Mouse (Mus musculus) cerebellum, adult 9-11 months (tissue): Measurements from ENCODE around the gene Hoxb8.

Experiments used
- DNase-seq: peaks from one replicate; pipeline ENCODE4 v3.0.0; 2022

The Hoxb8 gene

DNA sequence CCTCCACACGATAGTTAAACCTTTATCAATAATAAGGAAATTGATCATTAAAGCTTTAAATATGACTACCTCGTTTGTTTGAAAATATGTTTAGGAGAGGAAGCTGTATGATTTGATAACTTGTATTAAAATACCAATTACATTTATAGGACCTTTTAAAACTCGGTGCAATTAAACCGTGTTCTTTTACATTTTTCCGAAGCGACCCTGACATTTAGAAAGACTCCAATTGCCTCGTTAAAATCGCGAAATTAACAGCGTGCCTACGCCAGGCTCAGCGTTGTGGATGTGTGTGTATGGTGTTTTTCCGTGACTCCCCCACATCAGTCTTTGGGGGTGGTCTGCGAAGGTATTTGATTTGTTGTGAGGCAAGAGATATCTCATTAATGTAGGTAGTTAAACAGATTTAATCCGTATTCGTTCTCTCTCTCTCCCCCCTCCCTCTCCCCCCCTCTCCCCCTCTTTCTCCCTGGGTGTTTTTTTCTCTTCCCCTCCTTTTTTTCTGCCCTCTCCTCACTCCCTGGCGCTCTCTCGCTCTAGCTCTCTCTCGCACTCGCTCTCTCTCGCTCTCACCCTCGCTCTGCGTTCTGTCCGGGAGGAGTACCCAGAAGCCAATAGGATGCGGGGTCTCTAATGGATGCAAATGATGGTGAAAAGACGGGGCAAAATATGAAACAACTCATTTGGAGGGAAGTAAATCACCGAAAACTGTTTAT lies at the start of gene Hoxb8:
Gene Hoxb8, plus strand, starts transcription at position 51 of the 716 bp plus-strand sequence.
- no peak for DNase-seq

DNA sequence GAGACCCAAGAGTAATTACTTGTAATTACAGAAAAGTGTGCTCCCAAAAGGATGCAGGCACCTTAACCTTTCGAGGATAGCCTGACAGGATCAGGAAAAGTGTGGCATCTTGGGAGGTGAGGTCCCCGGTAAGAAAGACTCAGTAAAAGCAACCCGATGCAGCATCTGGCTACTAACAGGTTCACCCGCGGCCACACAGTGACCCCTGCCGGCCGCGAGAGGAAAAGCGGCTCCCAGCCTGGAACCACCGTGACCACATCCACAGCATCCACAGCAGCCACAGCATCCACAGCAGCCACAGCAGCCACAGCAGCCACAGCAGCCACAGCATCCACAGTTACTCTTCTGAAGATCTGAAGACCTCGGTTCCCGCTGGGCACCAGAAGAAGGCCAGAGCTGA lies 46.8 kb upstream of the Hoxb8 start:
- no peak for DNase-seq

GRCm38 (mm10) chr11:96240211-96240610 lies 41.5 kb upstream of the Hoxb8 start:
- DNase-seq, result no peak

GRCm38 (mm10) chr11:96250901-96251300 lies 30.8 kb upstream of the Hoxb8 start:
- DNase-seq, result no peak

- DNase-seq, result no peak
These were observed 30.1 kb upstream of the Hoxb8 start for GRCm38 (mm10) chr11:96251480-96252031.

DNA sequence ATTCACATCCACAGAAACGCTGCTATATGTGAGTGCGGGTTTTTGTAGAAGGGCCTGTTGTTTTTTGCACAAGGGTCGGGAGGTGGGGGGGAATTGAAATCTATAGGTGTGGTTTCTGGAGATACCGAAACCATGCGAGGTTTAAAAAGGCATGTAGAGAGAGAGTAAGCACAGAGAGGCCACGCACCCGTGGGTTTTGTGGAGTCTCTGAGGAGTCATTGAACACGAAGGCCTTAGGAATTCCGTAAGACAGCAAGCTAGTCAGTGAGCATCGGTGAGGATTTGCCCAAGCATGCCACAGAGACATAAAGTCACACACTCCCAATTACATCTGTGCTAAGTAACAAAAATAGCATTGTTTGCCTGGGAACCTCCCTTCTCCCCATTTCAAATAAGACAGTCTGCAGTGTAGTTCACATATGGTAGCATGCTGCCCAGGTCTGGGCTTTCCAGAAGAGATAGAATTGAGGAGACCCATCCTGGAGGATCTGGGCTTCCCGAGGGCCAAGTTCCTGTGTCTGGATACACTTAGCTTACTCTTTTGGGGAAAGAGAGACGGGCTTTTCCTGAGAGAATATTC lies 29.1 kb upstream of the Hoxb8 start:
- no peak for DNase-seq

DNA sequence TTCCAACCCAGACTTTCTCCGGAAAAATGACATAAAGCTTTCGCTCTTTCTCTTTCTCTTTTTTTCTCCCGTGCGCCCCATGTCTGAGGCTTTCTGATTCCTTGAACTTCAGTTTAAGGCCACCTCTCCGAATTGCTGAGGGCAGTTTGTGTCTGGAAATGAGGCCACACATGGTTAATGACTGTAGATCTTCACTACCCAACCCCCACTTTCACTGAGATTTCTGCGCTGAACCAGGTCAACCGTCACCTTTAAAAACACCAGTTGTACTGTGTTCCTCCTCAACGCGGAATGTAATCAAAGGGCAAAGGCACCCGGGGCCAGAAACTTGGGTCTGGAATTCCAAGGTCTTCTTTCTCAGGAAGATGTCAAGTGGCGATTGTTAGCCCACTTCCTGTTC lies 27.5 kb upstream of the Hoxb8 start:
- DNase-seq, result no peak

GRCm38 (mm10) chr11:96255111-96255995 lies 26.4 kb upstream of the Hoxb8 start:
- no peak for DNase-seq

GRCm38 (mm10) chr11:96255996-96256445 lies 25.7 kb upstream of the Hoxb8 start:
- no peak for DNase-seq

DNA sequence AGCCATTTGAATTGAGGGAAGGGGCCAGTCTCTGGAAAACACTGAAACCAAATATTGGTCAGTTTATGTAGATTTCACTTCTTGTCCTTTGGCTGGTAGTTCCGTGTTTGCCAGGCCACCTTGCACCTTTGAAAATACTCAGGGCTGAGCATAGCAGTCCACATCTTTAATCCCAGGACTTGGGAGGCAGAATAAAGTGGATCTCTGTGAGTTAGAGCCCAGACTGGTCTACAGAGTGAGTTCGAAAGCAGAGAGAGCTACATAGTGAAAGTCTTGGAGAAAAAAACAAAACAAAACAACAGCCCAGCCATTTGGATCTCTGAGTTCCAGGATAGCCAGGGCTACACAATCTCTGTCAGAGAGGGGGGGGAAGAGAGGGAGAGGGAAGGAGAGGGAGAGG lies 24.6 kb upstream of the Hoxb8 start:
- DNase-seq, result no peak

GRCm38 (mm10) chr11:96259038-96259437 lies 22.7 kb upstream of the Hoxb8 start:
- DNase-seq, result no peak

DNA sequence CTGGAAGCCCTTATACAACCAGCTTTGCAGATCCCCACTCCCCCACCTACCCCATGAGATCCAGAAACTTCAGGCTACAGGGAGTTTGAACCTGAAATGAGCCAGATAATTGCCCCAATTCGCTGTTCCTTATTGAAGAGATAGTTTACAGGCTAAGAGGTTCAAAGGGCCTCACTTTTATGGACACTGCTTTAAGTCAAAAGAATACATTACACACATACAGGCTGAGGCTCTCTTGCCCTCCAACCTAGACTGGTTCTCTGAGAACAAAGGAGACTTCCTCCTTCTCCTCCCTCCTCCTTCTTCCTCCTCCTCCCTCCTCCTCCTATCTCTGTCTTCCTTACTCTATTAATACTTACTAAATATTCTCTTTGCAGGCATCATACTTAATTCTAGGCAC lies 22.2 kb upstream of the Hoxb8 start:
- DNase-seq, result no peak

DNA sequence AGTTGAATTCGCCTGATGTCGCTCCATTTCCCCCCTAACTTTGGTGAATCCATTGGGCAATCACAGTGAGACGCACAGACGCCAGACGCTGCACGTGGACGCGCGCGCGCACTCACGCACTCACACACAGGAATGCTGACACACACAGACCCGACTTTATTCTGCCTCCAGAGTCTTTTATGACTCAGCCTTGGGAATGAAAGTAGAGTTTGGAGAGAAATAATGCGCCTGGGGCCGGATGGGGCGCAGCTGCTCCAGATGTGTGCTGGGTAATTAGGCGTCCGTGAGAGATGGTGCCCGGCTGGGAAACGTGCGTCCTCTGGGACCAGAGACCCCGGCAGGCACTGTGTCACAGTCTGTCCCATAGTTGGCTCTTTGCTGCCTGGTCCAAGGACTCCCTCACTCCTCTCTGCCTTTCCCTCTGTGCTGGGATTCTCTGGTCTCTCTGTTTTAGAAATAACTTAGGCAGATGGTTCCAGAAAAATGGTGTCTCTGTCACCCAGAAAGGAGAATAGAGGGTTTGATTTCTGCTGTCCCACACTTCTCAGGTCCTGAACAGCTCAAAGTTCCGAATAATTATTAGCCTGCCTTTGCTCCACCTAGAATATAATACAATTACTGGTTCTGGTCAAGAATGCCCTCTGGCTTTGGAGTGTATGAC lies 21.3 kb upstream of the Hoxb8 start:
- DNase-seq, result no peak

DNA sequence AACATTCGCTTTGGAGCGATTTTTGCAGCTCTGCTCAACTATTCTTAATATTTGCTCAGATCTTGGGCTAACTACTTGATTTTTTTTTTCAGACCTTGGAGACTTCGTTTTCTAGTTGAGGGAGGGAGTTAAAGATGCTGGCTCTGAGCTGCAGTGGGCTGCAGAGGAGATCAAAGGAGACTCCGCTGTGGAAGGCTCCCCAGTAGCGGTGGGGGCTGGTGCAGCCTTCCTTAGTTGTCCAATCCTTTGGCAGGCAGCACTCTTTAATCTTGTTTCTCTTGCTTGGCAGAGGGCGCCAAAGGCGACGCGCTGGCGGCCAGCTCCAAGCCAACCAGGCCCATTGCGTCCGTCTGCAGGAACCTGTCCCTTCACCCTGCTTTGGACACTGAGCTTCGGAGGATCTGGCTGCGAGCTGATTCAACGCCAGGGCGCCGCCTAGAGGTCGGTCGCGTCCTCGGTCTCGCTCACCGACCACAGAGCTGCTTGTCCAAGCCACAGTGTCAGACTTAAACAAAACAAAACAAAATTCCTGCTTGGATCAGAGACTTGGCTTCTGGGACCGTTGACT lies 20.3 kb upstream of the Hoxb8 start:
- DNase-seq, result no peak

DNA sequence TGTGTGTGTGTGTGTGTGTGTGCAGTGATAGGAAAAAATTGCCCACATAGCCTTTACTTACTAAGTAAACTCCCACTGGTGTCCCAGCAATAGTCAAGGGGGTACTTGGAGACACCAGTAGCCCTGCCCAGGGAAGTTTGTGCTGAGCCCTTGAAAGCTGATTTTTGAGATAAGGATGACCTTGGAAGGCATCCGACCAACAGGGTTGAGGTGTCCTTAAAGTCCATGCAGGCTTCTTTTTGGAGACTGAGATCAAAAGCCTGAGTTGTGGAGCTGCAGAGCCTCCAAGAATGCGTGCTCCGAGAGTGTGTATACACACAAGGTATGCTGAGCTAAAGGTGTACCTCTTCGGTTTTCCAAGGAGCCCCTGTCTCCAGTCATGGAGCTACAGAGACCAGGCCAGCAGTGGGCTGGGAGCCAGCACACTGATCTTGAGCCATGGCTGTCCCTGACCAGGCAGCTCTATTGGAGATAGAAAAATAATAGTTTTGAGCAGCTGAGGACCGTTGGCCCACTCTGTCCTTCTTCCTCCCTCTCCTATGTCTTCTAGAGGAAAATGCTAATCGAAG lies 19.4 kb upstream of the Hoxb8 start:
- no peak for DNase-seq

DNA sequence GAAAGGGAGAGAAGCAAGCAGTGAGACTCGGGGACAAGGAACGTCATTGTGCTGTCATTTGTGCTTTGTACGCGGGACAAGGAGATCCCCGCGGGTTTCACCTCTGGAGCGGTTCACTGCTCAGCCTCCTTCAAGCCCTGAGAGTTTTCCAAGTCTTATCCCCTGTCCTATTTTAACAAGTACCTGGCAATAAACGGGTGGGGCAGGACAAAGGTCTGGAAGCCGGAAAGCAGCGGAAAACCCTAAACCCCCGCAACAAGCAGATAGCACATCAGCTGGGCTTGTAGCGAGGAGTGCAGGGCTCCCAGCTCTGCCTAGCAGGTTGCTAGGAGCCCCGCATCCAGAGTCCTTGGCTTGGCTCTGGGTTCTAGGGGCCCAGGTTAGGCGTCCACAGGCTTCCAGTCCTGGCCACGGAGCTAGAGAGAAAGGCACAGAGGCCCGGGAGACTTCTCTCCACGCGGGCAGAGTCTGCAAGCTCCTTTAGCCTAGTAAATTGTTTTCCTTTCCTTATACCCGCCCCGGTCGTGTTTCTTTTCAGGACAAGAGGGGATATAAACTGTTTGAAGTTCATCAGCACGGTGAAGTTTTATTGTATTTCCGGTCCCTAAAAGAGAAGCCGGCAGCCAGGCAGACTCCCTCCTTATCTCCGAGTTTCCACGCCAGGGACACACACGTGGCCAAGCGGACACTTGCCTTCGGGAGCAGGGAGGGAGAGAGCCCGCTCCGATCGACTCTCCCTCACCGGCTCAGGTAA lies 17.9 kb upstream of the Hoxb8 start:
- DNase-seq, result no peak

DNA sequence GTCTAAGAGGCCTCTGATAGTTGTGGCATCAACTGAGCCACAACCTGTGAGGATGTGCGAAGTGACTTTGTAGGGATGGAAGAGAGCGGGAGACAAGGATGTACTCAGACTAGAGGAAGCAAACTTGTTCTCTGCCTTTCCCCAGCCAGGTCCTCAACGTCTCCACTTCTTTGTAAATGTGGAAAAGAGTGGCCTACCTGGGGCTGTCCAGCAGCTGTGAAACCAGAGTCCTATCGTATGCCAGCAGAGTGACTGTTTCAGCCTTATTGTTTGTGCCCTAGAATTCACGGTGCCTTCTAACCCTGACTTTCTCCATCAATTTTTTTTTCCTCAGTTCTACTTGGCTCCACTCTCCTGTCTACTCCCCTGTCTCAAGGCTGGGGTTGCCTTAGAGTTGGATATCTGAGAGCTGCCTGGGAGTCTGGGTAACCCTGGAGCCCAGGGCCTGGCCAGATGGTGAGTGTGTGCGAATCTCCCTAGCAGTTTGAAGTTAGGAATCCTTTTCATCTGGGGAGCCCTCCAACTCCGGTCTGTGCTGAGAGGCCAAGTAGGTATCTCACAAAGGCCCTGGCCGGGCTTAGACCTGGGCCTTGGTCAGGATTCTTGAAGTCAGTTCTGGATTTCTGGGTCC lies 17.2 kb upstream of the Hoxb8 start:
- no peak for DNase-seq

- DNase-seq, result no peak
These were observed 15.8 kb upstream of the Hoxb8 start for GRCm38 (mm10) chr11:96265954-96266353.

DNA sequence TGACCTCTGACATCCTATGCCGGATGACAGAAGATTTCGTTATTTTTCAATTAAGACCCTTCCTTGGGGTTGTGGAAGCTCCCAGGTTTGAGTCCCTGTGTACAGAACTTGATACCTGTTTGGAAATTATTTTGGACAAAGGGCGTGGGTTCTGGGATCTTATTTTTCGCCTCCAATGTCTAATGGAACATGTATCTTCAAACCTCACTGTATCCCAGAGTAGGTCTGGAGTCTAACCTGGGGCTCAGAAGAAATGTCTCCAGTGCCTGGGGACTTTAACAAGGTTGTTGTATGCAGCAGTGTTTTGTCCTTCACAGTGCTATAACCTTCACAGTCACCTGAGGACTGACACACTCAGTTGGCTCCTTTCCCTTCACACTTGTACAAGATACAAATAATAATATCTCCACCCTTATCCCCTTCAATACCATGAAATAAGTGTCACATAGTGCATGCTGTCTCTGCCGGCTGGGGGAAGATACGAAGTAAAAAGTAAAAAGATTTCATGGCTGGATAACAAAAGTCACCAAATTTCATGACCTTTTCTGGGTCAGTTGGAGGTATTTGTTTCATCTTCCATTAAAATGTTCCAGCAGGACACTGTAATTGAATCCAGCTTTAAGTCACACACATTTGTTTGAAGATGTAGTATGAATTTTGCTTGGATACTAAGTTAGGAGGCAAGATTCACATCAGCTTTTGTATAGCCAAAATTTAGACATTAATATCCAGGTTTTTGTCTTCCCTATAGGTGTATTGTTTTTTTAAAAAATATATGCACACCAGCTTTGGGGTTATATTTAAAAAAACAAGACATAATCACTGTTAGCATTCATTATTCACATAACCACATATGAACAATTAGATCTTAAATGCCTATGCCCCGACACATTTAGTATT lies 14.4 kb upstream of the Hoxb8 start:
- DNase-seq, result no peak
